Mouse (Mus musculus) embryonic fibroblast, embryonic 13.5 days (primary cell): ENCODE measurements around the gene Gm20388.

Experiments
- CTCF ChIP-seq: IDR thresholded peaks from 2 replicates; pipeline ENCODE4 v1.5.1; 2011; ENCODE audit warnings: mild to moderate bottlenecking, control low read depth, low read length, moderate library complexity, borderline replicate concordance; ENCODE audit not compliant: insufficient read depth
- POLR2A ChIP-seq: IDR thresholded peaks from 2 replicates; pipeline ENCODE4 v1.6.1; 2011; ENCODE audit warnings: low read depth, mild to moderate bottlenecking, control low read depth, low read length, moderate library complexity

DNA sequence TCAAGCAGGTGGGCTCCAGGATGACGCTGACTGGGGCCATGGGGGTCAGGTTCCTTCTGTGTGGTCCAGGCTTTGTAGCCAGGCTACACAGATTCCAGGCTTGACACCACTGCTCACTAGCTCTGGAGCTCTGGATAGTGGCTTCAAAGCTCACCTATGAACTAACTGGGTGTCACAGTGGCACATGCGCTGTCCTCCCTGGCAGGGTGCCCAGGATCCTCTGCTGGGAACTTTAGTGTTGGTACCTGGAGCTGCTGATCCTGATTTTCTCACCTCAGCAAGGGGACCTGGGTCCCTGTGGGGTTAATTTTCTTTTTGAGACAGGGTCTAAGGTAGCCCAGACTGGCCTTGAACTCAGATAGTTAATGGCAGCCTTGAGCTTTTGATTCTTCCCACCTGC, 490.6 kb downstream of the Gm20388 start:
- TF ChIP-seq POLR2A (no peak), CTCF (no peak)
